Mouse (Mus musculus): ENCODE data around the gene Ncan.
A peak's percentile ranks its signal among the peaks of the same experiment; 100 is the strongest.
"Not testable (repeated sequence)": the region's sequence is repeated elsewhere in the genome, so short reads cannot be mapped to it uniquely, and the experiment has no call there.

Gene Ncan

DNA sequence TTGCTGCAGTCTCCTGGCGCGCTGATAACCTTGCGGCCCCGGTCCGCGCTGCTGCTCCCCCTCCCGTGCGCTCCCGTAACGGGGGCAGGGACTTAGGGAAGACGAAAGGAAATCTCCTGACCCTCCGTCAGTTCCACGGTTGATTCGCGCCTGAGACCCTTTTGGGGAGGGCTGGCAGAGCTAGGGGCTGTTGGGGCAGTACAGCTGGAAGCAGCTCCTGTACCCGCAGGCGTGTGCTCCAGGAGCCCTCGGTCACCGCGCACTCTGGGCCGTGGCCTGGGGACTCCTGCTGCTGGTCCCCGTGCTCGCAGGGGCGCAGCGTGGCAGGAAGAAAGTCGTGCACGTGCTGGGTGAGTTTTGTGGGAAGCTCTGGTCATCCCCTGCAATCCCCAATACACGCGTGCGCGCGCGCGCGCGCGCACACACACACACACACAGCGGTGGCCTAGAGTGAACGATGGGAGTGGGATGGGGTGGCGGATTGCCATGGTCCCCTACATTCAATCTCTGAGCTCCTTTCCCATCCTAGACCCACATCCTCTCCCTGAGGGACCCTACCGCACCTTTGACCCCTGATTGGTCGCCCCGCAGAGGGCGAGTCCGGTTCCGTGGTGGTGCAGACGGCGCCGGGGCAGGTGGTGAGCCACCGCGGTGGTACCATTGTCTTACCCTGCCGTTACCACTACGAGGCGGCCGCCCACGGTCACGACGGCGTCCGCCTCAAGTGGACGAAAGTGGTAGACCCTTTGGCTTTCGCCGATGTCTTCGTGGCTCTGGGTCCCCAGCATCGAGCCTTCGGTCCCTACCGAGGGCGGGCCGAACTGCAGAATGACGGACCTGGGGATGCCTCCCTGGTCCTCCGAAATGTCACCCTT is 36.2 kb downstream of the Ncan start:
- no peak for DNase-seq (ENCODE audit: low spot score in 2 of 2)

DNA sequence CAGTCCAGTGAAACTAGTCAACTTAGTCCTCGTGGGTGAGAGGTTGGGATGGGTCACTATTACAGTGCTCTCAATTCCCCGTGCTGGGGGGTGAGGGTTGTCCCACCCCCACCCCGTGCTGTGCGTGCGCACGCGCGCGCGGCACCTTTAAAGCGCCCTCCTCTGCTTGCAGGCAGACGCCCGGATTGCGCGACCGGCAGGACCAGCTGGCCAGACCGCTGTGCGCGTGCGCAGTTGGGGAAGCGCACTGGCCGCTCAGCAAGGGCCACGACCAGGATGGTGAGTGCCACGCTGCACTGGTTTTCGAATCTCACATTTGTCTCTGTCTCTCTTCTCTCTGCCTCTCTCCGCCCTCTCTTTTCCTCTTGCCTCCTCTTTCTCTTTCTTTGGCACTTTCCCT is 37.4 kb downstream of the Ncan start, which contains the start of gene Hapln4:
TSS of gene Hapln4 (plus strand) at position 173 of the 400 bp plus-strand sequence.
- peak in 1 of 2 experiments; percentile 12 for DNase-seq (ENCODE audit: low spot score in 2 of 2)

DNA sequence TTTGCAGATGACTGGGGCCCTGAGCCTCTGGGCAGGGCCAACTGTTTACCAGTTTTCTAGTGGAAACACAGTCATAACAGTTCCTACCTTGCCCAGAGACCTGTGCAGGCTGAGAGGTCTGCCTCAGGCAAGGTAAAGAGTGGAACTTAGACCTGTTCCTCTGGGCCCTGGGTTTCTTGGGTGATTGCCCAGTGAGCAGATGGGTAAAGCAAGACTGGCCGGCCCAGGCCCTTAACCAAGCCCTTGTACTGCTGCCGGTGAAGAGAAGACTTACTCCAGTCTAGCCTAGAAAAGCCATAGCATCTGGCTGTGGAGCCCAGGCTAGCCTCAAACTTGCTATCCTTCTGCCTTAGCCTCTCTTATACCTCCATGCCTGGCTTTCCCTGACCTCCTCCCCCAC is 38.7 kb downstream of the Ncan start:
- DNase-seq (ENCODE audit: low spot score in 2 of 2) = no peak

DNA sequence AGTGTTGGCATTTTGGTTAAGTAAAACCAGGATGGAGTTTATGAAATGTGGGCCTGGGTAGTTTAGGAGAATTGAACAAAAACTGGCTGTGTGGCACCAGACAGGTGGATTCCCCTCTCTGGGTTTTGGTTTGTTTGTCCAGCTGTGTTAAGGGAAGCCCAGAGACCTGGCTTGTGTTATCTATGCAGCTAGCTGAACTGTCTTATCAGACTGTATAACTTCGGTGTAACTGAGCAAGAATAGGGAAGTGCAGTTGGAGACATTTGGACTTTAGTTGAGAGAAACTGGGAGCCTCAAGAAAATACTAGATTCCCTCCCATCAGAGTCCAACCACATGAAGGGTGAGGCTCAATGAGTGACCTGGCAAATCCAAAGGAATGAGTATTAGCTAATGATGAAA is 47.0 kb downstream of the Ncan start:
- no peak for DNase-seq (ENCODE audit: low spot score in 2 of 2)

DNA sequence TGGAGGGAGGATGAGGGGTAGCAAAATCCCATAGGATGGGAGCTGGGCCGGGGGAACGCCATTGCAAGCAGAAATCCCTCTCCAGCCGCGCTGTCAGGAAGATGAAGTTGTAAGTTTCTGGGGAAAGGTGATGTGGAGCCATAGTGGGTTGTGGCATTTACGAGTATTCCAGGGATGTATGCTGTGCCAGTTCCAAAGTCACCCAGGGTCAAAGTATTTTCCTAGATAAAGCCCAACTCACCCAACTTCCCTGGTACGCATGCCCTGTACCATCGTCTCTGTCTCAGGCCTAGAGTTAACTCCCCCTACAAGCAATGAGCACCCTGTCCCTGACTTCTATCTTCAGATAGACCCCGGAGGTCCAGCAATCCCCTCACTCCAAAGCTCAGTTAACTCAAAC is 47.6 kb downstream of the Ncan start:
- no peak for DNase-seq (ENCODE audit: low spot score in 2 of 2)

DNA sequence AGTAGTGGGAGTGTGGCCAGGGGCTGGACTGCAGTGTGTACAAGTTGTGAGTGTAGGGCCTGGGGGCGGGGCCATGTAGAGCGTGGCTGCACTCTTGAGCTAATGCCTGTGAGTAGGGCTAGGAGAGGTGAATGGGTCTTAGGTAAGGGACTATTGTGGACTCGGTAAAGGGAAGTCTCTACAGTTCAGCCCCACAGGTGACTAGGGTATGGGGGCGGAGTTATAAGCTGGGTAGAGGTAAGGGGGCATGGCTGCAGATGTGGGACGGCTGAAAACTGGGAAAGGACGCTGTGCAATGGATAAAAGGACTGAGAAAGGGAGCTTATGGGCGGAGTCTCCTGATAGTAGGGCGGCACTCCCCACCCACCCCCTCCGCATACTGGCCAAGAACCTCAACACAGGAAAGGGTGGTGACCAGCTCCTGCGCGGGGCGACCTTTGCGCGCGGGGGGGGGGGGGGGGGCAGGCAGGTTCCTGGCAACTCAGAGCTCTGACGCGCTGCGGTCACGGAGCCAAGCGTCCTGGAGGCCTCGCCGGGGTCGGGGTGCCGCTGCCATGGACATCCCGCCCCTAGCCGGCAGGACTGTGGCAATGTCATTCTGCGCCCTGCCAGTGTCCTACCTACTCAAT is 48.1 kb downstream of the Ncan start, which contains the start of gene Tm6sf2:
TSS of gene Tm6sf2 (plus strand) at position 484 of the 629 bp plus-strand sequence.
- peak in 1 of 2 experiments; percentile 8 for DNase-seq (ENCODE audit: low spot score in 2 of 2)

DNA sequence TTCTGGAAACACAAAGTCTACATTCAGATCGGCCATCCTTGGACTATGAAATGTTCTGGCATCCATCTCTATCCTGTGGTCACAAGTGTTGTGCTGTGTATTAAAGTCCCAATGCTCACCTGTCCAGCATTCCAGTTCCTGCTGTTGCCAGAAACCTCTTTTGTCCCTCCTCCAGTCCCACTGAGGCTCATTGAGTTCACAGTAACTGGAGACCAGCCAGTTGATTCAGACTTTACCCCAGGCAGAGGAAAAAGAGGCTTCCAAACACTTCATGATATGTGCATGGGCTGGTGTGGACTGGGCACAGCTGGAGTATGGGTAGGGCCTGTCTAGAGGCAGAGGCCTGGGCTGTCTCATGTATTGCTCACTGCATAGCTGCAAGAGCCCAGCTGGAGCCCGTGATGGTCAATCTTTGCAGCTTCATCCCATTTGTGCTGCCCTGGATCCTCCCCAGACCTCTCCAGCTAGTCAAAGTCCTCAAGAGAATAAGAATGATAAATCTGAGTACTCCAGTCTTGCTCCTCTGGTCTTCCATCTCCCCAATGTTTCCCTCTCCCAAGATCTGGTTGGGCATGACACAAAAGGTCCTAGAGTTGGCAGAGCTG is 48.7 kb downstream of the Ncan start:
- DNase-seq (ENCODE audit: low spot score in 2 of 2) = no peak

DNA sequence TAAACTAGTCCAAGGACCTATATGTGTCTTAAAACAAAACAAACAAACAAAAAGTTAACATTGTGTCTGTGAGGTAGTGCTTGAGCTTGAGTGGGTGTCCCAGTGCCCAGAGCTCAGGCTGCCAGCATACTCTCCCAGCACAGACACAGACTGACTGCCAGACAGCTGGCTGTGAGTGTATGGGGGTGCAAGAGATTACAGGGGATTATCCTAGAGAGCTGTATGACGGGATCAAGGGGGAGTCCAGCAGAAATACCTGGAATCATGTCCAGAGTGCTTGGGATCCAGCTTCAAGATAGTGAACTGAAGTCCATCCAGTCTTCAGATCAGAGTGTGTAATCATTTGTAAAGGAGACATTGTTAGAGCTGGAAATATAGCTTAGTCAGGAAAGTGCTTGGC is 63.0 kb downstream of the Ncan start:
- no peak for DNase-seq (ENCODE audit: low spot score in 2 of 2)

DNA sequence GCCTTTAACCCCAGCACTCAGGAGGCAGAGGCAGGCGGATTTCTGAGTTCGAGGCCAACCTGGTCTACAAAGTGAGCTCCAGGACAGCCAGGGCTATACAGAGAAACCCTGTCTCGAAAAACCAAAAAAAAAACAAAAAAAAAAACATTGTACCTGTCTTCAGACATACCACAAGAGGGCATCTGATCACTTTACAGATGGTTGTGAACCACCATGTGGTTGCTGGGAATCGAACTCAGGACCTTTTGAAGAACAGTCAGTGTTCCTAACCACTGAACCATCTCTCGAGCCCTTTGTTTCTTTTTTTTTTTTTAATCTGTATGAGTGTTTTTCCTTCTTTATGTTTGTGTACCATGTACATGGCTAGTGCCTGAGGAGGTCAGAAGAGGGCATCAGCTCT is 70.2 kb downstream of the Ncan start:
- not testable (repeated sequence) for DNase-seq (ENCODE audit: low spot score in 2 of 2)

DNA sequence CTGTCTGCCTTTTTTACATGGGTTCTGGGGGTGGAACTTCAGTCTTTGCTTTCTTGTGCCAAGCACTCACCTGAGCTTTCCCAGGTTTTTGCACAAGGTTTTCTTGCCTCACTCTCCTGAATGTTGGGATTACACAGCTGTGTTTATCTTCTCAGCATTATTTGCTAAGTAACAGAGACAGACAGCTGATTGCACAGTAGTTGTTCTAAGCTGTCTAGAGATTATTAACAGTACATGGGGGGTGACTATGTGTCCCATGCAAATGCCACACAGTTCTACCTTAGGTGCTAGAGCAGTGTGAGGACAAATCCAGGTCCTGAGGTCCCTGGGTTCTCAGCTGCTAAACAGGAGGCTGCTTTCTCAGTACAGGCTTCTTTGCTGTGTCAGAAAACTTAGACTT is 71.0 kb downstream of the Ncan start:
- no peak for DNase-seq (ENCODE audit: low spot score in 2 of 2)

DNA sequence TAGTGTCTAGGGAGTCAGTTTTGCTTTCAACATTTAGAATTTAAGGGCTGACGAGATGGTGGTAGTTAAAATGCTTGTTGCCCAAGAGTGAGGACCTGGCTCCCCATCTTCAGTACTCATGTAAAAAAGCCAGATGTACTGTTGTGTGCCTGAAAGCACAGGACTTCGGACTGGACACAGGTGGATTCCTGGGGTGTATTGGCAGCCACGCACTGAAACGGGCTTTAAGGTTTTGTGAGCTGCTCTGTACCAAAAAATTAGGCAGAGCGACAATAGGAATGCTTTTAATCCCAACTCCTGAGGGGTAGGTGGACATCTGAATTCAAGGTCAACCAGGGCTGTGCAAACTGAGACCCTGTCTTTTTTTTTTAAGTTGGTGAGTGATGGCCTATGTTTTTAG is 76.7 kb downstream of the Ncan start:
- DNase-seq (ENCODE audit: low spot score in 2 of 2) = no peak
